Comparison of ENCODE assay signal across 9 mouse cellular contexts in genomic region chr11:119043761-119044550, GRCm38 (mm10). TPM values are rescaled to one million over a fixed set of nuclear protein-coding genes. Genes with fewer than 3 reads are reported as not detected.
DNase-seq lines count a peak whose midpoint lies in the region; TF ChIP-seq lines count a peak whose summit lies in the region.
"Had no signal": no experiment of that assay in that cellular context is flagged by ENCODE, and none has a peak within 500 bp of the region (broad histone marks: within the 10 kb centered on the region; RNA-seq: fewer than 3 reads in every experiment).

No protein-coding gene starts in this region.

- H3K4me1 ChIP-seq in lung, adult 2 months (ENCODE audit: control insufficient read depth, insufficient read depth, low read length): peaks cover 23% of the 10 kb centered on the region
- peaks cover 3% of the 10 kb centered on the region; the same call in 1 of the 2 replicates for H3K4me1 ChIP-seq in embryonic fibroblast, embryonic 13.5 days (ENCODE audit: control insufficient read depth, insufficient read depth, low read length)

- 11% methylated on average over 10 of the region's 10 CpGs for WGBS in lung, adult 2 months

- H3K4me3 ChIP-seq in lung, adult 2 months (replicated peaks; ENCODE audit: extremely low read depth, low read depth, low read length): no peak overlapping the region
- H3K4me3 ChIP-seq in embryonic fibroblast, embryonic 13.5 days (ENCODE audit: insufficient read depth, low read length): no peak overlapping the region

- no peak for TF ChIP-seq POLR2A in lung, adult 2 months (IDR thresholded peaks at IDR 0.05; ENCODE audit: borderline replicate concordance, extremely low read depth, low read depth, low read length)
- TF ChIP-seq POLR2A in embryonic fibroblast, embryonic 13.5 days (IDR thresholded peaks at IDR 0.05; ENCODE audit: low read depth, low read length): no peak

- peak; percentile 15 for DNase-seq in cerebellum, adult 11-12 months
- DNase-seq in cerebellum, postnatal 4 days (ENCODE audit: low spot score in 2 of 2): no peak
- DNase-seq in lung, adult 2 months: no peak
- no peak for DNase-seq in lung, postnatal 36 days
- DNase-seq in naive thymus-derived CD4-positive, alpha-beta T cell, adult 2 months (ENCODE audit: low read depth): peak; percentile 57
- no peak for DNase-seq in spleen, postnatal 36 days (ENCODE audit: low spot score in 2 of 2)
- DNase-seq in gastrocnemius, adult 8-10 months (ENCODE audit: low spot score in 2 of 2): no peak

- H3K27ac ChIP-seq in embryonic fibroblast, embryonic 13.5 days (ENCODE audit: insufficient read depth, low read length): no peak overlapping the region

- peak; percentile 73 for TF ChIP-seq CTCF in lung, adult 2 months (IDR thresholded peaks at IDR 0.05; ENCODE audit: insufficient read depth, low read length)
- TF ChIP-seq CTCF in embryonic fibroblast, embryonic 13.5 days (IDR thresholded peaks at IDR 0.05; ENCODE audit: borderline replicate concordance, insufficient read depth, low read length): peak; percentile 42; the same call in 1 of the 2 replicates

RNA-seq across cellular contexts. Expression of gene Cbx8, which starts 3.2 kb away (rescaled TPM):
- polyA plus RNA-seq in lung, adult 2 months (2012; rRNA removed): 3.8 and 3.9 TPM in 2 replicates
- polyA plus RNA-seq in embryonic fibroblast, embryonic 13.5 days (2011; ENCODE audit: insufficient read length, low read depth, missing spikeins): 3.9 and 4.2 TPM in 2 replicates
- 1 to 10 TPM; 1.1 to 3.3 (median 2.5) TPM for total RNA-seq in gastrocnemius, adult 8-10 months (2022)

RNA-seq across cellular contexts. Expression of gene Cbx2, which starts 21.2 kb away (rescaled TPM):
- polyA plus RNA-seq in lung, adult 2 months (2012; rRNA removed): 2.9 and 4.4 TPM in 2 replicates
- polyA plus RNA-seq in embryonic fibroblast, embryonic 13.5 days (2011; ENCODE audit: insufficient read length, low read depth, missing spikeins): 4.7 and 6.9 TPM in 2 replicates
- total RNA-seq in gastrocnemius, adult 8-10 months (2022): 1 to 10 TPM in 1 of 4 experiments, under 1 TPM in 3; 0.29 to 1.1 (median 0.68) TPM

RNA-seq across cellular contexts. Expression of gene Cbx4, which starts 42.1 kb away (rescaled TPM):
- polyA plus RNA-seq in lung, adult 2 months (2012; rRNA removed): 16.2 and 16.8 TPM in 2 replicates
- polyA plus RNA-seq in embryonic fibroblast, embryonic 13.5 days (2011; ENCODE audit: insufficient read length, low read depth, missing spikeins): 11.2 and 11.8 TPM in 2 replicates
- 1 to 10 TPM; 2.1 to 3.0 (median 2.2) TPM for total RNA-seq in gastrocnemius, adult 8-10 months (2022)

RNA-seq across cellular contexts. Expression of gene Enpp7, which starts 56.0 kb away (rescaled TPM):
- 0.13 TPM in 1 of 2 replicates, not detected in the other for polyA plus RNA-seq in lung, adult 2 months (2012; rRNA removed)
- polyA plus RNA-seq in embryonic fibroblast, embryonic 13.5 days (2011; ENCODE audit: insufficient read length, low read depth, missing spikeins): not detected in 2 replicates
- total RNA-seq in gastrocnemius, adult 8-10 months (2022): not detected
- total RNA-seq: heart, adult 18-20 months had no signal

Comparison
In these comparisons a context has a peak if more than half of its experiments do, and no peak if none do; other contexts are left out.
1. DNase-seq: peak in cerebellum, adult 11-12 months (single experiment) and naive thymus-derived CD4-positive, alpha-beta T cell, adult 2 months (single experiment); none in cerebellum, postnatal 4 days (0 of 2), lung, adult 2 months (single experiment), lung, postnatal 36 days (single experiment), spleen, postnatal 36 days (0 of 2) and gastrocnemius, adult 8-10 months (0 of 2).